Mouse (Mus musculus) lung, embryonic 14.5 days (tissue): ENCODE results near the gene Fgf9. TPM values are rescaled to one million over a fixed set of nuclear protein-coding genes. Genes with fewer than 3 reads are reported as not detected.

Experiments used
- ATAC-seq: fragments of 200-750 bp; cut with Nextera tagmentation; 2 replicates; pipeline ENCODE4 v1.8.0; 2017; ENCODE audit warnings: mild to moderate bottlenecking, moderate TSS enrichment, moderate library complexity; ENCODE audit not compliant: insufficient read depth
- DNase-seq: peaks from one replicate; pipeline ENCODE4 v3.0.0-alpha.2; 2015
- H3K27ac ChIP-seq: fragments of 300-500 bp; sonication (generic); 2 replicates; pipeline ENCODE4 v1.5.1; 2014; ENCODE audit warnings: low read depth, mild to moderate bottlenecking, moderate library complexity
- H3K27me3 ChIP-seq: fragments of 300-500 bp; sonication (generic); 2 replicates; pipeline ENCODE4 v1.6.1; 2014; ENCODE audit warnings: low read length, control low read depth; ENCODE audit not compliant: insufficient read depth
- H3K36me3 ChIP-seq: fragments of 300-500 bp; sonication (generic); 2 replicates; pipeline ENCODE4 v1.6.1; 2014; ENCODE audit warnings: control low read depth; ENCODE audit not compliant: insufficient read depth
- H3K4me1 ChIP-seq: fragments of 300-500 bp; sonication (generic); 2 replicates; pipeline ENCODE4 v1.6.1; 2014; ENCODE audit warnings: antibody characterized with exemption, control low read depth; ENCODE audit not compliant: insufficient read depth
- H3K4me2 ChIP-seq: fragments of 300-500 bp; sonication (generic); 2 replicates; pipeline ENCODE4 v1.6.1; 2014; ENCODE audit warnings: mild to moderate bottlenecking
- H3K4me3 ChIP-seq: fragments of 300-500 bp; sonication (generic); 2 replicates; pipeline ENCODE4 v1.5.1; 2014; ENCODE audit warnings: low read depth, low read length
- H3K9ac ChIP-seq: fragments of 300-500 bp; sonication (generic); 2 replicates; pipeline ENCODE4 v1.6.1; 2014
- H3K9me3 ChIP-seq: fragments of 300-500 bp; sonication (generic); 2 replicates; pipeline ENCODE4 v1.6.1; 2016; ENCODE audit warnings: low read depth, low read length, control low read depth
- CTCF ChIP-seq: IDR thresholded peaks from 2 replicates; pipeline ENCODE4 v1.5.1; 2016; ENCODE audit warnings: antibody characterized with exemption, low read depth
- WGBS: fragments of 180-500 bp; shearing (Covaris S2); extraction: QIAGEN DNeasy Blood & Tissue Kit; methylation state at CpG from one replicate; pipeline ENCODE4 v1.1.7; 2014; 5-methylcytosine and 5-hydroxymethylcytosine counted together
- polyA plus RNA-seq: library from polyadenylated mRNA; unstranded; fragments of >200 nt; fragmentation: Nextera tagmentation; extraction: Ambion mirVana; gene quantifications from 2 replicates; pipeline ENCODE4 v1.2.1, GENCODE M21; 2014

Gene Fgf9
- polyA plus RNA-seq, 1 experiment from 2014 or later, result 9.1 TPM

DNA sequence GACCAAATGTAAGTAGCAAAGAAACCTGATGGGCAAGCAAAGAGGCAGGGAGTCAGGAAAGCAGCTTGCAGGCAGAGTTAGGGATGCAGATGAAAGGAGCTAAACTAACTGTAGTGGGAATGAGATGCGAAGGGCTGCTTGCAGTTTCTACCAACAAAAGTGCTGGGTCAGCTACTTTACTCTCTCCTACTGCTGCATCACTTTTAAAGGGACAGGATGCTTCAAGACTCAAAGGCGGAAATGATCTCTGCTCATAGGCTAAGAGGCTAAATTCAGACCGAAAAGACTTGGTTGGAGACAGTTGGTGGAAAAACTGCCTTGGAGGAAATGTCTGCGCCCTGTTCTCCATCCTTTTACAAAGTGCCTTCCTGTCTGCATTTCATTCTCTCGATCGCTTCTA lies 420 bp upstream of the Fgf9 start:
- Histone ChIP-seq H3K27me3 (peaks cover 71% of the 10 kb centered on the region), H3K4me1 (no peaks in the 10 kb centered on the region), H3K9me3 (no peaks in the 10 kb centered on the region), H3K9ac (no peak overlapping the region), H3K36me3 (no peaks in the 10 kb centered on the region), H3K27ac (no peak overlapping the region), H3K4me3 (peak overlapping the region; percentile 53), H3K4me2 (peak overlapping the region; percentile 93)
- 2% methylated on average over 6 of the region's 6 CpGs for WGBS
- DNase-seq, result peak; percentile 37
- TF ChIP-seq CTCF, result no peak
- no peak for ATAC-seq

DNA sequence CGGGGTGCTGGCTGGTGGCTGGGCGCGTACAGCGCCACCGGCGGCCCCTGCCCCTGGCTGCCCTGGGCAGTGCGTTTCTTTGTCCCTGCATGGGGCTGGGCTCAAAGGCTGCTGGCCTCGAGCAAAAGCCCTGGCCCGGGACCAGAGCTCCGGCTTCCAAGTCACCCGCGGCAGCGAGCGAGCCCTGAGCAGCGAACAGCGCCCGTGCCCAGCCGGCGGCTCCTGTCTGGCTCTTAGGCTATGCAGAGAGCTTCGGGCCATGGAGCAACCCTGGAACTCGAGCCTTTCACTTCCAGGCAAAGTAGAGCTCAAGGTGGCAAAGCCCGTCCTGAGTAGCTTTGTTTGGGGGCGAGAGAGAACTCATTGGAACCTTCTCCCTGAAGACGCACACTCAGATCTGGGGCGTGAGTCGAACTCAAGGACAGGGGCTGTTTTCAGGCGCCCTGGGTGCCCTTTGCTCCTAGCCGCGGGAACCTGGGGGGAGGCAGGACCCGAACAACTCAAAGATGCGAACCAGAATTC lies 834 bp downstream of the Fgf9 start:
- peak overlapping the region; percentile 93 for H3K4me2 ChIP-seq
- H3K36me3 ChIP-seq, result no peaks in the 10 kb centered on the region
- ATAC-seq, result peak; percentile 18; the same call in 1 of the 2 replicates
- H3K9ac ChIP-seq, result peak overlapping the region; percentile 55
- H3K27ac ChIP-seq, result no peak overlapping the region
- under 1% methylated on average over 27 of the region's 31 CpGs for WGBS
- no peak for TF ChIP-seq CTCF
- H3K4me1 ChIP-seq, result 0 out of 2 replicates have a peak, but pooled peaks cover 2% of the 10 kb centered on the region
- H3K9me3 ChIP-seq, result no peaks in the 10 kb centered on the region
- peak; percentile 69 for DNase-seq
- H3K27me3 ChIP-seq, result peaks cover 79% of the 10 kb centered on the region
- H3K4me3 ChIP-seq, result peak overlapping the region; percentile 53

DNA sequence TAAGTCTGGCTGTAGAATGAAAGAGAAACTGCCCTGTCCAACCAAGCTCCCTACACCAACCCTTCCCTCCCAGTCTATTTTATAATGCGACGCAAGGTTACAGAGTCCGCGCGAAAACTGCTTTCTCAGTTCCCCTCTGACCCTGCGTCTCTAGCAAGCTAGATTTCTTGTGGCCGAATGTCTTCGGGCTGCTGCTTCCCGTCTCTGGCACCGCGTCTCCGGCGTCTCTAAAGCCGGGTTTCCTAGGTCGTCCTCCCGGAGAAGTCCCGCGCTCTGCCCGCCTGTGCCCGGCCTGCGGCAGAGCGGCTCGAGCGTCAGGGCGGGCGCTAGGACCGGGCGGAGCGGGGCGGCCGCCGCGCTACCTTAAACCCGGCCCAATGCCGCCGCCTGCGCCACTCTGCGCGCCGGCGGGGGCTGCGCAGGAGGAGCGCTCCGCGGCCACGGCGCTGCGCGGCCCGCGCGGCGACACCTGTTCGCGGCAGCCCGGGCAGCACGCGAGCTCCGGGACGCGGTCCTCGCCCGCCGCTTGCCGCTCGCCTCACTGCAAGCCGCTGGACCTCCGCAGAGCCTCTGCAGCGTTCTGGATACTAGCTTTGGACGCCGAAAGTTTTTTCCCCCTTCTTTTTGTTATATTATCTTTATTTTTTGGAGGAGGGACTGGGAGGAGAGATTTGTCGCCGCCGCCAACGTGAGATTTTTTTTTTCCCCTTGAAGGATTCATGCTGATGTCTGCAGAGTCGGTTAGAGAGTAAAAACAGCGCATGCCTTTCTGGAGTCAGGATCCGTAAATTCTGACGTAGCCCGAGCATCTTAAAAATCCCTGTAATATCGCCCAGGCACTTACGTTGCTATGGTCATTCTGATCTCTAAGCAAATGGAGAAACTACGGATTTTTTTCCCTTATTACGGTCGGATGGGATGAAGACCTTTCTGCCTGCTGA lies 1.8 kb downstream of the Fgf9 start:
- DNase-seq, result peak; percentile 87
- H3K4me3 ChIP-seq, result peak overlapping the region; percentile 53
- H3K4me1 ChIP-seq, result 0 out of 2 replicates have a peak, but pooled peaks cover 6% of the 10 kb centered on the region
- no peak for TF ChIP-seq CTCF
- no peaks in the 10 kb centered on the region for H3K36me3 ChIP-seq
- no peaks in the 10 kb centered on the region for H3K9me3 ChIP-seq
- peak overlapping the region; percentile 55; the same call in 1 of the 2 replicates for H3K9ac ChIP-seq
- peak overlapping the region; percentile 93 for H3K4me2 ChIP-seq
- H3K27ac ChIP-seq, result no peak overlapping the region
- peak; percentile 77 for ATAC-seq
- H3K27me3 ChIP-seq, result peaks cover 88% of the 10 kb centered on the region
- WGBS, result under 1% methylated on average over 85 of the region's 85 CpGs

DNA sequence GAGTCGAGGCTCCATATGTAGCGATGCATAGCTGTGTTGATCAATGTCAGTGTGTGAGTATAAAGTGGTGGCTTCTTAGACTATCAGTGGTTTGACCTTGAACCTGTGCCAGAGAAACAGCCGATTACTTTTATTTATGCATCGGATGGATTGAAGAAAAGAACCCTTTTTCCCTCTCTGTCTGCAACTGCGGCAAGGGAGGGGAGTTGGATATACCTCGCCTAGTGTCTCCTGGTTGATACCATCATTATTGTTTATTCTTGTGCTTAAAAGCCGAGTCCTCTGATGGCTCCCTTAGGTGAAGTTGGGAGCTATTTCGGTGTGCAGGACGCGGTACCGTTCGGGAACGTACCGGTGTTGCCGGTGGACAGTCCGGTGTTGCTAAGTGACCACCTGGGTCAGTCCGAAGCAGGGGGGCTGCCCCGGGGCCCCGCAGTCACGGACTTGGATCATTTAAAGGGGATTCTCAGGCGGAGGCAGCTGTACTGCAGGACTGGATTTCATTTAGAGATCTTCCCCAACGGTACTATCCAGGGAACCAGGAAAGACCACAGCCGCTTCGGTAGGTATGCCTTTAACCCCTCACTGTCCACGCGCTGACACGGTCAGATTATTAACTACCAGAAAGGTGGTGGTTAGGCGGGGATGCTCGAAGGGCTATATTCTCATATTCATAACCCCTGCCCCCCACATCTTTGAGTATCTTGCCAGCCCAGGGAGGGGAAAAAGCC lies 2.6 kb downstream of the Fgf9 start:
- Histone ChIP-seq H3K4me1 (0 out of 2 replicates have a peak, but pooled peaks cover 6% of the 10 kb centered on the region), H3K9me3 (no peaks in the 10 kb centered on the region), H3K4me3 (peak overlapping the region; percentile 53), H3K9ac (no peak overlapping the region), H3K27ac (no peak overlapping the region), H3K4me2 (peak overlapping the region; percentile 93), H3K36me3 (no peaks in the 10 kb centered on the region), H3K27me3 (peaks cover 96% of the 10 kb centered on the region)
- DNase-seq (peak; percentile 7), ATAC-seq (no peak)
- TF ChIP-seq CTCF, result no peak
- WGBS, result under 1% methylated on average over 29 of the region's 29 CpGs

DNA sequence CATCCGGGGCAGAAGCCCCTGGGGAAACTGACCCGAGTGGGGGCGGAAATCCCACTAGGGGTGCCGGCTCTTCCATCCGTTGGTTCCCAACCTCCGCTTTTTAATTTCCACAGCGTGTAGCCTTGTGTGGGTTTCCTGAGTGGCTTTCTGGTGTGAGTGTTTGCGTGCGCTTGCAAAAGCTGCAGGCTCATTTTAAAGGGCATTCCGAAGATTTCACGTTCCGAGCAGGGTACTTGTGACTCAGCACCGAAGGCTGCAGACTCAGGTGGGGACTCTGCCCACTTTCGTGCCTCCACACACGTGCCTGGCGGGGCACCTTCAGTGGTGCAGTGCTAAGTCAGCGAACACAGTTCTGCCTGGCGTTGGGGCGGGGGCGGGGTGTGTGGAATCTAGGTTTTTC lies 3.6 kb downstream of the Fgf9 start:
- H3K9ac ChIP-seq, result 0 out of 2 replicates have a peak overlapping the region, but pooled peaks have one; percentile 25
- ATAC-seq (no peak), DNase-seq (peak; percentile 22)
- 0 out of 2 replicates have a peak, but pooled peaks cover 6% of the 10 kb centered on the region for H3K4me1 ChIP-seq
- no peak for TF ChIP-seq CTCF
- H3K4me3 ChIP-seq, result peak overlapping the region; percentile 53
- H3K27ac ChIP-seq, result no peak overlapping the region
- H3K36me3 ChIP-seq, result no peaks in the 10 kb centered on the region
- H3K4me2 ChIP-seq, result peak overlapping the region; percentile 93
- peaks cover 99% of the 10 kb centered on the region for H3K27me3 ChIP-seq
- no peaks in the 10 kb centered on the region for H3K9me3 ChIP-seq
- WGBS, result under 1% methylated on average over 20 of the region's 20 CpGs

DNA sequence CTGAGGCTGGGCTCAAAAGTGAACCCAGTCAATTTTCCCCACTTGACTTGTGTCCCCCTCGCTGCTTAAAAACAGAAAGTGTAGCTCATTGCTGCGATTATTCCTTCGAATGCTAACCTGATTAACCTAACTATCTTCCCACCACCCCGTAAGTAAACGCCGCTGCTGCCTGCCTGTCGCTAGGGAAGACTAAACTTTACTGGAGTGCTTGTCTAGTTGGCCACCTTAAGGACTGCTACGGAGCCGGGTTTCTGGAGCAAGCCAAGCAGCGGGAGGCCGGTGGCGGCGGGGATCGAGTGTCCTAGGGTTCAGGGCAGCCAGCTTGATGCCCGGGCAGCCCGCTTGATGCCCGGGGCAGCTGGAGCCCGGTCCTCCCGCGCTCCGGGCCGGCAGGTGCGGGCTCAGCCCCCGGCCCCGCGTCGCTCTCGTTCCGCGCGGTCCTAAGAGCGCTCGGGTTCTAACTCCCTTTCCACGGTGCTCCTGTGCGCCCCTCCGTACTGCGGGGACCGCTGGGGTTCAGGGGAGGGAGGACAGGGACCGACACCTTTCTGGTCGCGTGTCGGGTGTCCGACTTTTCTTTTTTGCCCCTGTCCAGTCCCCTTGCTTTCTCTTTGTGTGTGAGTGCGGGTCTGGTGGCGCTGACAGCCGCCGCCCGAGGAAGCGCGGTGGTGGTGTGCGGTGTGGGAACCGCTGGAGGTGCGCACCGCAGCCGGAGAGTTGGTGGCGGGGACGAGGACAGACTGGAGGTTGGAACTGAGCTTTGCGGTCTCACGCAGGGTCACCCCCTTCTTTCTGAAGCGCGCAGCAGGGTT lies 4.5 kb downstream of the Fgf9 start:
- ATAC-seq, result no peak
- no peaks in the 10 kb centered on the region for H3K36me3 ChIP-seq
- H3K9me3 ChIP-seq, result no peaks in the 10 kb centered on the region
- DNase-seq, result peak; percentile 48
- peaks cover 90% of the 10 kb centered on the region for H3K27me3 ChIP-seq
- peak overlapping the region; percentile 54 for H3K9ac ChIP-seq
- peak overlapping the region; percentile 53 for H3K4me3 ChIP-seq
- no peak overlapping the region for H3K27ac ChIP-seq
- 0 out of 2 replicates have a peak, but pooled peaks cover 6% of the 10 kb centered on the region for H3K4me1 ChIP-seq
- H3K4me2 ChIP-seq, result peak overlapping the region; percentile 93
- no peak for TF ChIP-seq CTCF
- under 1% methylated on average over 61 of the region's 61 CpGs for whole genome bisulfite sequencing
